Mouse (Mus musculus) embryo, embryonic 11 days (tissue): ENCODE results near the gene Vmn2r41.
"Not testable (repeated sequence)": the region's sequence is repeated elsewhere in the genome, so short reads cannot be mapped to it uniquely, and the experiment has no call there.

Experiments used
- DNase-seq: peaks from one replicate; pipeline ENCODE4 v3.0.0-alpha.2; 2015

Gene Vmn2r41

GRCm38 (mm10) chr7:8161554-8161953, at the start of gene Vmn2r41:
Vmn2r41 (minus strand) TSS chr7:8161654.
- not testable (repeated sequence) for DNase-seq

GRCm38 (mm10) chr7:8200220-8200619, 38.8 kb upstream of the Vmn2r41 start, which contains the start of gene Vmn2r42:
Vmn2r42 (minus strand) TSS chr7:8200320.
- DNase-seq: not testable (repeated sequence)

DNA sequence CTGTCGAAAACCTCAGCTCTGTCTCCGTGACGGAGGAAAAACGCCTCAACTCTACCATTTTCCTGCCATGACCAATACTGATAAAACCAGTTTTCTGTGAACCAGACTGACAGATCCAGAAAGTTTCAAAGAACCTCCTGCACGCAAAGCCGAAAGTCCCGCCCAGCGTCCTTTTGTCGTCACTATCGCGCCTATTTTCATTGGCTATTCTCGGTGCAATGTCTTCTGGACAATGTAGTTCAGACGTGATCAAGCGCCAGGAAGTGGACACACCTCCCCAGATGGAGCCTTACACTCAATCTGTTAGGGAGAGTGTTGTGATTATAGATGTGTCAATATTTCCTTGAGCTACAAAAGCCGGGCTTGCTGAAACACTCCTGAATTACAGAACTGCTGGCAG, 68.6 kb downstream of the Vmn2r41 start:
- DNase-seq: not testable (repeated sequence)
